Mouse (Mus musculus) liver, embryonic 16.5 days (tissue): Measurements from ENCODE around the gene Mapre1. TPM values are rescaled to one million over a fixed set of nuclear protein-coding genes. Genes with fewer than 3 reads are reported as not detected.

Experiments
- ATAC-seq: fragments of 200-750 bp; cut with Nextera tagmentation; 2 replicates; pipeline ENCODE4 v1.8.0; 2017; ENCODE audit warnings: low read depth, mild to moderate bottlenecking, moderate number of reproducible peaks, moderate library complexity
- H3K27ac ChIP-seq: fragments of 300-500 bp; sonication (generic); 2 replicates; pipeline ENCODE4 v1.5.1; 2014; ENCODE audit warnings: mild to moderate bottlenecking, low read length
- H3K27me3 ChIP-seq: fragments of 300-500 bp; sonication (generic); 2 replicates; pipeline ENCODE4 v1.6.1; 2014; ENCODE audit warnings: low read depth, low read length, mixed read lengths; ENCODE audit not compliant: control insufficient read depth, insufficient read depth
- H3K36me3 ChIP-seq: fragments of 300-500 bp; sonication (generic); 2 replicates; pipeline ENCODE4 v1.6.1; 2014; ENCODE audit warnings: mild to moderate bottlenecking; ENCODE audit not compliant: control insufficient read depth, insufficient read depth
- H3K4me1 ChIP-seq: fragments of 300-500 bp; sonication (generic); 2 replicates; pipeline ENCODE4 v1.6.1; 2014; ENCODE audit warnings: low read depth, low read length, mixed read lengths; ENCODE audit not compliant: control insufficient read depth
- H3K4me2 ChIP-seq: fragments of 300-500 bp; sonication (generic); 2 replicates; pipeline ENCODE4 v1.6.1; 2014; ENCODE audit warnings: low read depth, low read length, mixed read lengths
- H3K4me3 ChIP-seq: fragments of 300-500 bp; sonication (generic); 2 replicates; pipeline ENCODE4 v1.5.1; 2014; ENCODE audit warnings: low read depth, mild to moderate bottlenecking, low read length
- H3K9ac ChIP-seq: fragments of 300-500 bp; sonication (generic); 2 replicates; pipeline ENCODE4 v1.6.1; 2014; ENCODE audit warnings: low read depth, low read length
- H3K9me3 ChIP-seq: fragments of 300-500 bp; sonication (generic); replicated peaks from 2 replicates; pipeline ENCODE4 v1.6.1; 2016; ENCODE audit warnings: low read length; ENCODE audit not compliant: control insufficient read depth
- WGBS: fragments of 180-500 bp; shearing (Covaris S2); extraction: QIAGEN DNeasy Blood & Tissue Kit; methylation state at CpG from one replicate; pipeline ENCODE4 v1.1.7; 2014; ENCODE audit not compliant: insufficient replicate concordance; 5-methylcytosine and 5-hydroxymethylcytosine counted together
- polyA plus RNA-seq: library from polyadenylated mRNA; unstranded; fragments of >200 nt; fragmentation: Nextera tagmentation; extraction: Ambion mirVana; gene quantifications from 2 replicates; pipeline ENCODE4 v1.2.1, GENCODE M21; 2015

Mapre1 gene
- polyA plus RNA-seq, 1 experiment from 2014 or later: 91.6 TPM

GRCm38 (mm10) chr2:153762121-153762520 lies 21.0 kb downstream of the Mapre1 start:
- 78% methylated on average over 5 of the region's 5 CpGs for WGBS
- Histone ChIP-seq H3K36me3 (peaks cover 56% of the 10 kb centered on the region), H3K4me1 (no peaks in the 10 kb centered on the region), H3K27ac (no peak overlapping the region), H3K9ac (no peak overlapping the region), H3K4me2 (no peak overlapping the region), H3K27me3 (no peaks in the 10 kb centered on the region), H3K9me3 (no peaks in the 10 kb centered on the region), H3K4me3 (no peak overlapping the region)
- no peak for ATAC-seq

- H3K27me3 ChIP-seq: no peaks in the 10 kb centered on the region
- no peak overlapping the region for H3K27ac ChIP-seq
- no peak overlapping the region for H3K4me3 ChIP-seq
- peaks cover 31% of the 10 kb centered on the region for H3K36me3 ChIP-seq
- no peaks in the 10 kb centered on the region for H3K9me3 ChIP-seq
- ATAC-seq: no peak
- 76% methylated on average over 6 of the region's 6 CpGs for WGBS
- no peaks in the 10 kb centered on the region for H3K4me1 ChIP-seq
- no peak overlapping the region for H3K9ac ChIP-seq
- no peak overlapping the region for H3K4me2 ChIP-seq
These were observed 26.4 kb downstream of the Mapre1 start for GRCm38 (mm10) chr2:153767484-153767883.

GRCm38 (mm10) chr2:153768881-153769280 lies 27.8 kb downstream of the Mapre1 start:
- Histone ChIP-seq H3K27ac (no peak overlapping the region), H3K4me2 (no peak overlapping the region), H3K4me1 (no peaks in the 10 kb centered on the region), H3K4me3 (no peak overlapping the region), H3K27me3 (no peaks in the 10 kb centered on the region), H3K9me3 (no peaks in the 10 kb centered on the region), H3K9ac (no peak overlapping the region), H3K36me3 (peaks cover 27% of the 10 kb centered on the region)
- 69% methylated on average over 2 of the region's 2 CpGs for WGBS
- no peak for ATAC-seq

GRCm38 (mm10) chr2:153772950-153773349 lies 31.9 kb downstream of the Mapre1 start:
- Histone ChIP-seq H3K9me3 (no peaks in the 10 kb centered on the region), H3K4me3 (no peak overlapping the region), H3K4me1 (no peaks in the 10 kb centered on the region), H3K27me3 (no peaks in the 10 kb centered on the region), H3K36me3 (peaks cover 7% of the 10 kb centered on the region; the same call in 1 of the 2 replicates), H3K27ac (no peak overlapping the region), H3K4me2 (no peak overlapping the region), H3K9ac (no peak overlapping the region)
- no peak for ATAC-seq
- 87% methylated on average over 4 of the region's 4 CpGs for WGBS

- peaks cover 10% of the 10 kb centered on the region for H3K4me1 ChIP-seq
- no peaks in the 10 kb centered on the region for H3K27me3 ChIP-seq
- H3K36me3 ChIP-seq: peaks cover 7% of the 10 kb centered on the region; the same call in 1 of the 2 replicates
- no peak for ATAC-seq
- no peak overlapping the region for H3K9ac ChIP-seq
- H3K4me2 ChIP-seq: no peak overlapping the region
- 87% methylated on average over 4 of the region's 4 CpGs for WGBS
- no peaks in the 10 kb centered on the region for H3K9me3 ChIP-seq
- no peak overlapping the region for H3K4me3 ChIP-seq
- no peak overlapping the region for H3K27ac ChIP-seq
These were observed 34.4 kb downstream of the Mapre1 start for GRCm38 (mm10) chr2:153775472-153775871.

- WGBS: 11% methylated on average over 24 of the region's 24 CpGs
- peaks cover 12% of the 10 kb centered on the region for H3K4me1 ChIP-seq
- no peaks in the 10 kb centered on the region for H3K36me3 ChIP-seq
- peak overlapping the region; percentile 34 for H3K9ac ChIP-seq
- H3K27me3 ChIP-seq: no peaks in the 10 kb centered on the region
- peak overlapping the region; percentile 54 for H3K4me3 ChIP-seq
- H3K9me3 ChIP-seq: no peaks in the 10 kb centered on the region
- H3K27ac ChIP-seq: peak overlapping the region; percentile 21; the same call in 1 of the 2 replicates
- H3K4me2 ChIP-seq: peak overlapping the region; percentile 82
- peak; percentile 87 for ATAC-seq
These were observed 37.7 kb downstream of the Mapre1 start for GRCm38 (mm10) chr2:153778638-153779362.

GRCm38 (mm10) chr2:153779394-153779981 lies 38.4 kb downstream of the Mapre1 start, which contains the start of gene Efcab8:
Efcab8 (plus strand) TSS chr2:153779931.
- WGBS: 18% methylated on average over 12 of the region's 12 CpGs
- Histone ChIP-seq H3K9me3 (no peaks in the 10 kb centered on the region), H3K36me3 (no peaks in the 10 kb centered on the region), H3K4me1 (peaks cover 12% of the 10 kb centered on the region), H3K27ac (peak within 1 kb of the TSS; percentile 21; the same call in 1 of the 2 replicates), H3K9ac (peak within 1 kb of the TSS; percentile 34), H3K27me3 (no peaks in the 10 kb centered on the region), H3K4me3 (peak within 1 kb of the TSS; percentile 54), H3K4me2 (peak within 1 kb of the TSS; percentile 82)
- ATAC-seq: peak; percentile 59

GRCm38 (mm10) chr2:153781181-153781580 lies 40.1 kb downstream of the Mapre1 start:
- no peak overlapping the region for H3K4me2 ChIP-seq
- WGBS: 51% methylated on average over 4 of the region's 4 CpGs
- H3K4me1 ChIP-seq: peaks cover 12% of the 10 kb centered on the region
- H3K9me3 ChIP-seq: no peaks in the 10 kb centered on the region
- no peaks in the 10 kb centered on the region for H3K27me3 ChIP-seq
- no peak overlapping the region for H3K9ac ChIP-seq
- H3K36me3 ChIP-seq: no peaks in the 10 kb centered on the region
- ATAC-seq: peak; percentile 35; the same call in 1 of the 2 replicates
- no peak overlapping the region for H3K4me3 ChIP-seq
- H3K27ac ChIP-seq: no peak overlapping the region

- Histone ChIP-seq H3K36me3 (no peaks in the 10 kb centered on the region), H3K9me3 (no peaks in the 10 kb centered on the region), H3K4me2 (no peak overlapping the region), H3K4me3 (no peak overlapping the region), H3K27ac (no peak overlapping the region), H3K9ac (no peak overlapping the region), H3K27me3 (no peaks in the 10 kb centered on the region), H3K4me1 (peaks cover 2% of the 10 kb centered on the region; the same call in 1 of the 2 replicates)
- ATAC-seq: no peak
- whole genome bisulfite sequencing: 76% methylated on average over 2 of the region's 2 CpGs
These were observed 43.6 kb downstream of the Mapre1 start for GRCm38 (mm10) chr2:153784668-153785067.
